Mouse (Mus musculus): ENCODE measurements around the gene Glp2r. TPM values are rescaled to one million over a fixed set of nuclear protein-coding genes. Genes with fewer than 3 reads are reported as not detected.

The Glp2r gene
- total and polyA plus RNA-seq, 2 experiments from 2014 or later = 0.09 TPM; not detected in 1

GRCm38 (mm10) chr11:67731056-67731455 is 39.9 kb downstream of the Glp2r start:
- DNase-seq (ENCODE audit: low spot score) (no peak), ATAC-seq (no peak)
- Histone ChIP-seq H3K4me1 (ENCODE audit: insufficient read depth, low read length) (no peaks in the 10 kb centered on the region), H3K27me3 (ENCODE audit: insufficient read depth, low read length) (no peaks in the 10 kb centered on the region), H3K4me2 (ENCODE audit: low read depth, low read length) (no peak overlapping the region), H3K36me3 (ENCODE audit: insufficient read depth, low read length) (no peaks in the 10 kb centered on the region), H3K4me3 (ENCODE audit: low read length) (no peak overlapping the region), H3K9me3 (ENCODE audit: low read length) (no peaks in the 10 kb centered on the region), H3K9ac (replicated peaks; ENCODE audit: low read length) (no peak overlapping the region), H3K27ac (no peak overlapping the region)
- TF ChIP-seq CTCF (IDR thresholded peaks at IDR 0.05; ENCODE audit: low read depth) = no peak
- WGBS = 96% methylated on average over 2 of the region's 2 CpGs

GRCm38 (mm10) chr11:67728726-67729125 is 42.2 kb downstream of the Glp2r start:
- no peaks in the 10 kb centered on the region for H3K4me1 ChIP-seq (ENCODE audit: insufficient read depth, low read length)
- no peak overlapping the region for H3K4me3 ChIP-seq (ENCODE audit: low read length)
- H3K9me3 ChIP-seq (ENCODE audit: low read length) = no peaks in the 10 kb centered on the region
- no peaks in the 10 kb centered on the region for H3K27me3 ChIP-seq (ENCODE audit: insufficient read depth, low read length)
- ATAC-seq (no peak), DNase-seq (ENCODE audit: low spot score) (no peak)
- no peaks in the 10 kb centered on the region for H3K36me3 ChIP-seq (ENCODE audit: insufficient read depth, low read length)
- no peak overlapping the region for H3K4me2 ChIP-seq (ENCODE audit: low read depth, low read length)
- H3K27ac ChIP-seq = no peak overlapping the region
- TF ChIP-seq CTCF (IDR thresholded peaks at IDR 0.05; ENCODE audit: low read depth) = no peak
- H3K9ac ChIP-seq (replicated peaks; ENCODE audit: low read length) = no peak overlapping the region

GRCm38 (mm10) chr11:67727095-67727494 is 43.9 kb downstream of the Glp2r start:
- H3K4me2 ChIP-seq (ENCODE audit: low read depth, low read length) = no peak overlapping the region
- WGBS = 79% methylated on average over 6 of the region's 6 CpGs
- no peak overlapping the region for H3K27ac ChIP-seq
- no peaks in the 10 kb centered on the region for H3K9me3 ChIP-seq (ENCODE audit: low read length)
- no peak overlapping the region for H3K4me3 ChIP-seq (ENCODE audit: low read length)
- no peaks in the 10 kb centered on the region for H3K36me3 ChIP-seq (ENCODE audit: insufficient read depth, low read length)
- H3K9ac ChIP-seq (replicated peaks; ENCODE audit: low read length) = no peak overlapping the region
- ATAC-seq (no peak), DNase-seq (ENCODE audit: low spot score) (no peak)
- TF ChIP-seq CTCF (IDR thresholded peaks at IDR 0.05; ENCODE audit: low read depth) = no peak
- no peaks in the 10 kb centered on the region for H3K4me1 ChIP-seq (ENCODE audit: insufficient read depth, low read length)
- H3K27me3 ChIP-seq (ENCODE audit: insufficient read depth, low read length) = no peaks in the 10 kb centered on the region

GRCm38 (mm10) chr11:67723231-67724013 is 47.5 kb downstream of the Glp2r start:
- Histone ChIP-seq H3K9me3 (ENCODE audit: low read length) (no peaks in the 10 kb centered on the region), H3K9ac (replicated peaks; ENCODE audit: low read length) (no peak overlapping the region), H3K27me3 (ENCODE audit: insufficient read depth, low read length) (no peaks in the 10 kb centered on the region), H3K36me3 (ENCODE audit: insufficient read depth, low read length) (no peaks in the 10 kb centered on the region), H3K4me1 (ENCODE audit: insufficient read depth, low read length) (no peaks in the 10 kb centered on the region), H3K27ac (no peak overlapping the region), H3K4me3 (ENCODE audit: low read length) (no peak overlapping the region), H3K4me2 (ENCODE audit: low read depth, low read length) (no peak overlapping the region)
- no peak for TF ChIP-seq CTCF (IDR thresholded peaks at IDR 0.05; ENCODE audit: low read depth)
- DNase-seq (ENCODE audit: low spot score) (no peak), ATAC-seq (no peak)
- WGBS = 71% methylated on average over 8 of the region's 8 CpGs

- WGBS = 58% methylated on average over 7 of the region's 7 CpGs
- no peaks in the 10 kb centered on the region for H3K36me3 ChIP-seq (ENCODE audit: insufficient read depth, low read length)
- no peak for ATAC-seq
- H3K27me3 ChIP-seq (ENCODE audit: insufficient read depth, low read length) = no peaks in the 10 kb centered on the region
- H3K4me2 ChIP-seq (ENCODE audit: low read depth, low read length) = no peak overlapping the region
- DNase-seq (ENCODE audit: low spot score) = no peak
- H3K9ac ChIP-seq (replicated peaks; ENCODE audit: low read length) = no peak overlapping the region
- no peaks in the 10 kb centered on the region for H3K9me3 ChIP-seq (ENCODE audit: low read length)
- no peak overlapping the region for H3K4me3 ChIP-seq (ENCODE audit: low read length)
- H3K27ac ChIP-seq = no peak overlapping the region
- TF ChIP-seq CTCF (IDR thresholded peaks at IDR 0.05; ENCODE audit: low read depth) = no peak
- H3K4me1 ChIP-seq (ENCODE audit: insufficient read depth, low read length) = no peaks in the 10 kb centered on the region
These were observed 48.4 kb downstream of the Glp2r start for GRCm38 (mm10) chr11:67722399-67723156.

- Histone ChIP-seq H3K36me3 (ENCODE audit: insufficient read depth, low read length) (no peaks in the 10 kb centered on the region), H3K27me3 (ENCODE audit: insufficient read depth, low read length) (no peaks in the 10 kb centered on the region), H3K27ac (no peak overlapping the region), H3K9me3 (ENCODE audit: low read length) (no peaks in the 10 kb centered on the region), H3K4me3 (ENCODE audit: low read length) (no peak overlapping the region), H3K4me2 (ENCODE audit: low read depth, low read length) (no peak overlapping the region), H3K9ac (replicated peaks; ENCODE audit: low read length) (no peak overlapping the region), H3K4me1 (ENCODE audit: insufficient read depth, low read length) (no peaks in the 10 kb centered on the region)
- 94% methylated on average over 5 of the region's 5 CpGs for WGBS
- no peak for ATAC-seq
- TF ChIP-seq CTCF (IDR thresholded peaks at IDR 0.05; ENCODE audit: low read depth) = no peak
- DNase-seq (ENCODE audit: low spot score) = no peak
These were observed 49.5 kb downstream of the Glp2r start for GRCm38 (mm10) chr11:67721485-67721884.

GRCm38 (mm10) chr11:67715382-67715781 is 55.6 kb downstream of the Glp2r start:
- Histone ChIP-seq H3K4me3 (ENCODE audit: low read length) (no peak overlapping the region), H3K36me3 (ENCODE audit: insufficient read depth, low read length) (no peaks in the 10 kb centered on the region), H3K4me2 (ENCODE audit: low read depth, low read length) (no peak overlapping the region), H3K9me3 (ENCODE audit: low read length) (no peaks in the 10 kb centered on the region), H3K4me1 (ENCODE audit: insufficient read depth, low read length) (no peaks in the 10 kb centered on the region), H3K27me3 (ENCODE audit: insufficient read depth, low read length) (no peaks in the 10 kb centered on the region), H3K9ac (replicated peaks; ENCODE audit: low read length) (no peak overlapping the region), H3K27ac (no peak overlapping the region)
- ATAC-seq = no peak
- no peak for DNase-seq (ENCODE audit: low spot score)
- WGBS = 94% methylated on average over 4 of the region's 4 CpGs
- no peak for TF ChIP-seq CTCF (IDR thresholded peaks at IDR 0.05; ENCODE audit: low read depth)
